Mouse (Mus musculus) layer of hippocampus, postnatal 36 days (tissue): ENCODE measurements at regions not wholly inside any gene's neighbourhood (a gene's known extent, or its start where the extent isn't known, plus 50 kb on each side); places are given as distances from the start of the nearest gene placed in this dataset.

Source experiments
- DNase-seq, 2 experiments: peaks; one replicate each; pipeline ENCODE4 v3.0.0; 2022

DNA sequence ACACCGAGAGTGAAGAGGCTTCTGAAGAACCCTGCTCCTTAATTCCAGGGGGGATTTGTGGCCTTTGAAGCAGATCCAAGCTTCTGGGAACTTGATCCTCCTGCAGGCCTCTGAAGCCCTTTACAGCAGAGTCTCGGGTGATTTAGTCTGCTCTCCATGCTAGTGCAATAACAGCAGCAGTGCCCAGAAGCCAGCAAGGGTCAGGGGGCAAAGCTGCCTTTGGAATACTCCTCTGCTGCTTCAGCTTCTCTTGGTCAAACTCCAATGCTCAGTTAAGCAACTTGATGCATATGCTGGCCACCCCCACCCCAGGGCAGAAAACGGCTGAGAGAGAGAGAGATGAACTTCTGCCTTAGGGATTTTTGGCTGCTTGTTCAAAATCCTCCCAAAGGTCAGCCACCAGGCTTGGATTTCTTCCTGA is 82.8 kb upstream of the N4bp1 start:
- DNase-seq: no peak

DNA sequence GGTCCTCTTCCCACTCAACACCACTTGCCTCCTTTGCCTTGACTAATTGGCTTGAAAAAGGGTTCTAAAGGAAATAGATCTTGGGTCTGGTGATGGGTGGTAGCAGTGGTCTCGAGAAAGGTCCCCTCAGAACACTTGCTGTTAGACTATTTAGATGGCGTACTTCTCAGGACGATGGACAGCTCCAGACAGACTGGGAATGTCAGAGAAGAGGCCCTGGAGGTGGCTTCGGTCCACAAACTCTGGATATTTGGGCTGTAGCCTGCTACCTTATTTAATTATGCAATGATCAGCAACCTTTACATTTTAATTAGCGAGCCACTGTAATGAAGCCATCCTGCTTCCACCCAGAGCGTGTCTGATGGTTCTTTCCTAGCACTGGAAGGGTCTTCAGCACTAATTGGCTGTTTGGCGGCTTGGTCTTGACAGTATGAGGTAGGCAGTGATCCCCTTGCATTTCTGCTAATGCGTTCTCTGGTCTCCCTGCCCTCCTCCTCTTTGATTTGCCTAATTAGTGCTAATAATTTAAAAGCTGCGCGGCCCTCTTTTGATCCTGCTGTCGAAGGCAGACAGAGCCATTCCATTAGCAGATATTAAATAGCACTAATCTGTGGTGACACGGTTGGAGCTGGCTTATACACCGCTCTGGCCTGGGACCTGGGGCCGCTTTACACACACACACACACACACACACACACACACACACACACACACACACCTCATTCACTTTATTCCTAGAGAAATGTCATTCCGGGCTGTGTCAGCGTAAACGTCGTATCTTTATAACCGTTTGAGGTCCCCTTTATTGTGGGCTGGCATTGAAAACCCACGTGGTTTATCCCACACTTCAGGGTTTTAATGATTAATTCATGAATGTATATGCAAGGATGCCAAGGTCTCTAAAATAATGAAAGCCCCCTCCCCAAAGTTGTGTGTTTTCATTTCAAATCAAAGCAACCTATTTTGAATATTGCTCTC is 76.4 kb upstream of the N4bp1 start:
- DNase-seq: no peak
